12 mouse cellular contexts compared by ENCODE assay signal in the genomic region with DNA sequence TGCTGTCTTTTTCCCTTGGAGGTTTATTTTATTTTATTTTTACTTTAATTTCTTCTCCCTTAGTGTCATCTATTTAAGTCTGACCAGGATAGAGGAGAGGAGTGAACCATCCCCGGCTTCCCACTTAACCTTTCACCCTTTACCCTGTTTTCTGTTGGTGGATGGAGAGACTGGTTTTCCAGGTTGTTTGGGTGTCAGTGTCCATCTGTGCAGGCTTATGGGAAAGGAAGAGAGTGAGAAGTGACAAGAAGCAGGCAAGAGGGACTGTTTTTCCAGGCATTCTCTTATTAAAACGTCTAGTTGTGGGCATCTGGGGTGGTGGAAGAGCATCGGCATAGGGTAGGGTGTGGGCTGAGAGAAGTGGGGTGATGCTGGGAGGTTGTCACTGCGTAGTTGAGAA.
DNase-seq lines count a peak whose midpoint lies in the region; ATAC-seq and TF ChIP-seq lines count a peak whose summit lies in the region.
"Had no signal": no experiment of that assay in that cellular context is flagged by ENCODE, and none has a peak within 500 bp of the region (broad histone marks: within the 10 kb centered on the region; RNA-seq: fewer than 3 reads in every experiment).

No protein-coding gene starts in this region.

- H3K4me1 ChIP-seq in heart, embryonic 16.5 days (ENCODE audit: control insufficient read depth, insufficient read depth, low read length): no peaks in the 10 kb centered on the region
- H3K4me1 ChIP-seq in liver, postnatal 0 days (ENCODE audit: insufficient read depth): peaks cover 6% of the 10 kb centered on the region
- no peaks in the 10 kb centered on the region for H3K4me1 ChIP-seq in liver, embryonic 12.5 days
- peaks cover 11% of the 10 kb centered on the region for H3K4me1 ChIP-seq in hindbrain, embryonic 15.5 days (replicated peaks)
- no peaks in the 10 kb centered on the region for H3K4me1 ChIP-seq in midbrain, postnatal 0 days (ENCODE audit: insufficient read depth, low read length)
- H3K4me1 ChIP-seq: embryonic facial prominence, embryonic 15.5 days; limb, embryonic 13.5 days had no signal

- no peak overlapping the region for H3K9ac ChIP-seq in heart, embryonic 16.5 days (ENCODE audit: low read length)
- H3K9ac ChIP-seq in liver, postnatal 0 days (replicated peaks): no peak overlapping the region
- H3K9ac ChIP-seq in liver, embryonic 12.5 days: no peak overlapping the region
- no peak overlapping the region for H3K9ac ChIP-seq in hindbrain, embryonic 15.5 days
- H3K9ac ChIP-seq in midbrain, postnatal 0 days (replicated peaks; ENCODE audit: low read length, poor library complexity, severe bottlenecking): peak overlapping the region; percentile 42
- H3K9ac ChIP-seq: embryonic facial prominence, embryonic 15.5 days; limb, embryonic 13.5 days; midbrain, embryonic 12.5 days had no signal

- no peak for TF ChIP-seq EP300 in liver, postnatal 0 days (IDR thresholded peaks at IDR 0.05; ENCODE audit: low read depth)

- intact Hi-C loops in heart, postnatal 14 days (cut with DNase I): loop anchor here (2.0 kb wide), 1 partner anchor 41 kb away; no protein-coding TSS in a partner anchor

- ATAC-seq in heart, embryonic 16.5 days (replicated peaks; ENCODE audit: extremely low read depth, insufficient read depth, low FRiP score): no peak
- ATAC-seq in liver, postnatal 0 days: 0 out of 2 replicates have a peak, but pooled peaks have one; percentile 15
- no peak for ATAC-seq in liver, embryonic 12.5 days
- no peak for ATAC-seq in hindbrain, embryonic 15.5 days (ENCODE audit: low FRiP score, low read depth)
- ATAC-seq in midbrain, postnatal 0 days (ENCODE audit: low FRiP score): no peak
- ATAC-seq in frontal cortex, adult (ENCODE audit: low TSS enrichment): no peak; the same call in 1 of the 2 replicates

- WGBS in heart, embryonic 16.5 days: 60% methylated on average over 4 of the region's 4 CpGs
- 80% methylated on average over 4 of the region's 4 CpGs for WGBS in liver, postnatal 0 days (ENCODE audit: insufficient replicate concordance)
- WGBS in liver, embryonic 12.5 days (ENCODE audit: insufficient replicate concordance): 82% methylated on average over 4 of the region's 4 CpGs
- 86% methylated on average over 4 of the region's 4 CpGs for WGBS in hindbrain, embryonic 15.5 days
- WGBS in midbrain, postnatal 0 days: 83% methylated on average over 4 of the region's 4 CpGs

- H3K27me3 ChIP-seq in heart, embryonic 16.5 days (ENCODE audit: control insufficient read depth, insufficient read depth, low read length): no peaks in the 10 kb centered on the region
- H3K27me3 ChIP-seq in liver, postnatal 0 days (ENCODE audit: insufficient read depth, low read length): no peaks in the 10 kb centered on the region
- no peaks in the 10 kb centered on the region for H3K27me3 ChIP-seq in liver, embryonic 12.5 days (replicated peaks)
- no peaks in the 10 kb centered on the region for H3K27me3 ChIP-seq in hindbrain, embryonic 15.5 days
- no peaks in the 10 kb centered on the region for H3K27me3 ChIP-seq in midbrain, postnatal 0 days (ENCODE audit: insufficient read depth, low read length)
- H3K27me3 ChIP-seq: CH12.LX; embryonic facial prominence, embryonic 15.5 days; limb, embryonic 13.5 days; midbrain, embryonic 12.5 days; Patski had no signal

- no peaks in the 10 kb centered on the region for H3K36me3 ChIP-seq in heart, embryonic 16.5 days (ENCODE audit: control insufficient read depth, insufficient read depth)
- no peaks in the 10 kb centered on the region for H3K36me3 ChIP-seq in liver, postnatal 0 days (replicated peaks; ENCODE audit: insufficient read depth, low read length)
- H3K36me3 ChIP-seq in liver, embryonic 12.5 days: no peaks in the 10 kb centered on the region
- H3K36me3 ChIP-seq in hindbrain, embryonic 15.5 days: no peaks in the 10 kb centered on the region
- H3K36me3 ChIP-seq in midbrain, postnatal 0 days (ENCODE audit: insufficient read depth, low read length): no peaks in the 10 kb centered on the region
- H3K36me3 ChIP-seq: embryonic facial prominence, embryonic 15.5 days; limb, embryonic 13.5 days; midbrain, embryonic 12.5 days had no signal

- no peak overlapping the region for H3K27ac ChIP-seq in heart, embryonic 16.5 days (ENCODE audit: low read length)
- H3K27ac ChIP-seq in liver, postnatal 0 days (ENCODE audit: low read depth): no peak overlapping the region
- H3K27ac ChIP-seq in liver, embryonic 12.5 days: no peak overlapping the region
- peak overlapping the region; percentile 13; the same call in 1 of the 2 replicates for H3K27ac ChIP-seq in hindbrain, embryonic 15.5 days (replicated peaks)
- H3K27ac ChIP-seq in midbrain, postnatal 0 days (ENCODE audit: low read depth, low read length): peak overlapping the region; percentile 75; the same call in 1 of the 2 replicates
- H3K27ac ChIP-seq: embryonic facial prominence, embryonic 15.5 days; limb, embryonic 13.5 days; midbrain, embryonic 12.5 days had no signal

- no peak for TF ChIP-seq CTCF in liver, postnatal 0 days (IDR thresholded peaks at IDR 0.05; ENCODE audit: low read depth)
- TF ChIP-seq CTCF in midbrain, postnatal 0 days (IDR thresholded peaks at IDR 0.05): no peak

- DNase-seq in heart, postnatal 14 days: no peak
- no peak for DNase-seq in liver, postnatal 0 days
- no peak for DNase-seq in midbrain, postnatal 0 days (ENCODE audit: low spot score)

- no peaks in the 10 kb centered on the region for H3K9me3 ChIP-seq in heart, embryonic 16.5 days (replicated peaks; ENCODE audit: control insufficient read depth, low read length)
- H3K9me3 ChIP-seq in liver, postnatal 0 days (ENCODE audit: low read length): no peaks in the 10 kb centered on the region
- no peaks in the 10 kb centered on the region for H3K9me3 ChIP-seq in liver, embryonic 12.5 days (replicated peaks)
- no peaks in the 10 kb centered on the region for H3K9me3 ChIP-seq in hindbrain, embryonic 15.5 days
- no peaks in the 10 kb centered on the region for H3K9me3 ChIP-seq in midbrain, postnatal 0 days (ENCODE audit: low read length)
- H3K9me3 ChIP-seq: embryonic facial prominence, embryonic 15.5 days; limb, embryonic 13.5 days; midbrain, embryonic 12.5 days had no signal

- no peak overlapping the region for H3K4me3 ChIP-seq in heart, embryonic 16.5 days (ENCODE audit: low read length)
- H3K4me3 ChIP-seq in liver, postnatal 0 days (ENCODE audit: low read depth, low read length): no peak overlapping the region
- no peak overlapping the region for H3K4me3 ChIP-seq in liver, embryonic 12.5 days
- H3K4me3 ChIP-seq in hindbrain, embryonic 15.5 days: no peak overlapping the region
- H3K4me3 ChIP-seq in midbrain, postnatal 0 days (ENCODE audit: low read depth, low read length): peak overlapping the region; percentile 30
- H3K4me3 ChIP-seq: embryonic facial prominence, embryonic 15.5 days; limb, embryonic 13.5 days; midbrain, embryonic 12.5 days had no signal

- H3K4me2 ChIP-seq in heart, embryonic 16.5 days (ENCODE audit: low read depth, low read length): peak overlapping the region; percentile 68; the same call in 1 of the 2 replicates
- H3K4me2 ChIP-seq in liver, postnatal 0 days (ENCODE audit: low read depth, low read length): no peak overlapping the region
- no peak overlapping the region for H3K4me2 ChIP-seq in liver, embryonic 12.5 days
- peak overlapping the region; percentile 53 for H3K4me2 ChIP-seq in hindbrain, embryonic 15.5 days
- peak overlapping the region; percentile 64 for H3K4me2 ChIP-seq in midbrain, postnatal 0 days (ENCODE audit: low read depth, low read length, poor library complexity, severe bottlenecking)
- H3K4me2 ChIP-seq: limb, embryonic 13.5 days; midbrain, embryonic 12.5 days had no signal

Comparison
In these comparisons a context has a peak if more than half of its experiments do, and no peak if none do; other contexts are left out.
1. H3K27ac ChIP-seq: peak in hindbrain, embryonic 15.5 days (single experiment) and midbrain, postnatal 0 days (single experiment); none in heart, embryonic 16.5 days (single experiment), liver, postnatal 0 days (single experiment) and liver, embryonic 12.5 days (single experiment).
2. H3K4me2 ChIP-seq: peak in heart, embryonic 16.5 days (single experiment), hindbrain, embryonic 15.5 days (single experiment) and midbrain, postnatal 0 days (single experiment); none in liver, postnatal 0 days (single experiment) and liver, embryonic 12.5 days (single experiment).